ENCODE assay signal across 10 mouse cellular contexts in genomic region chr15:31211910-31212309, GRCm38 (mm10). TPM values are rescaled to one million over a fixed set of nuclear protein-coding genes. Genes with fewer than 3 reads are reported as not detected.
A peak's percentile ranks its signal among the peaks of the same experiment; 100 is the strongest.
DNase-seq lines count a peak whose midpoint lies in the region; ATAC-seq and TF ChIP-seq lines count a peak whose summit lies in the region.
"Had no signal": no experiment of that assay in that cellular context is flagged by ENCODE, and none has a peak within 500 bp of the region (broad histone marks: within the 10 kb centered on the region; RNA-seq: fewer than 3 reads in every experiment).

No protein-coding gene starts in this region.

- no peak overlapping the region for H3K27ac ChIP-seq in liver, postnatal 0 days (ENCODE audit: low read depth)
- H3K27ac ChIP-seq in liver, embryonic 11.5 days (ENCODE audit: low read depth, low read length): no peak overlapping the region
- H3K27ac ChIP-seq in kidney, embryonic 16.5 days (ENCODE audit: low read length): no peak overlapping the region
- H3K27ac ChIP-seq: liver, embryonic 14.5 days; neural tube, embryonic 12.5 days had no signal

- H3K36me3 ChIP-seq in liver, postnatal 0 days (replicated peaks; ENCODE audit: insufficient read depth, low read length): no peaks in the 10 kb centered on the region
- H3K36me3 ChIP-seq in liver, embryonic 11.5 days (ENCODE audit: control insufficient read depth, insufficient read depth, low read length): no peaks in the 10 kb centered on the region
- no peaks in the 10 kb centered on the region for H3K36me3 ChIP-seq in kidney, embryonic 16.5 days (ENCODE audit: insufficient read depth, low read length)
- H3K36me3 ChIP-seq: neural tube, embryonic 12.5 days had no signal

- no peaks in the 10 kb centered on the region for H3K4me1 ChIP-seq in liver, postnatal 0 days (ENCODE audit: insufficient read depth)
- no peaks in the 10 kb centered on the region for H3K4me1 ChIP-seq in liver, embryonic 11.5 days (replicated peaks; ENCODE audit: control insufficient read depth, insufficient read depth, low read length)
- H3K4me1 ChIP-seq in kidney, embryonic 16.5 days (ENCODE audit: insufficient read depth, low read length): no peaks in the 10 kb centered on the region
- H3K4me1 ChIP-seq: neural tube, embryonic 12.5 days had no signal

- H3K27me3 ChIP-seq in liver, postnatal 0 days (ENCODE audit: insufficient read depth, low read length): no peaks in the 10 kb centered on the region
- no peaks in the 10 kb centered on the region for H3K27me3 ChIP-seq in liver, embryonic 11.5 days (replicated peaks; ENCODE audit: control insufficient read depth, insufficient read depth, low read length)
- H3K27me3 ChIP-seq in kidney, embryonic 16.5 days (ENCODE audit: insufficient read depth, low read length): no peaks in the 10 kb centered on the region
- H3K27me3 ChIP-seq: neural tube, embryonic 12.5 days had no signal

- no peaks in the 10 kb centered on the region for H3K9me3 ChIP-seq in liver, postnatal 0 days (ENCODE audit: low read length)
- H3K9me3 ChIP-seq in liver, embryonic 11.5 days (ENCODE audit: control insufficient read depth, low read length): no peaks in the 10 kb centered on the region
- H3K9me3 ChIP-seq in kidney, embryonic 16.5 days (ENCODE audit: low read length): no peaks in the 10 kb centered on the region
- H3K9me3 ChIP-seq: neural tube, embryonic 12.5 days had no signal

- no peak overlapping the region for H3K4me3 ChIP-seq in liver, postnatal 0 days (ENCODE audit: low read depth, low read length)
- H3K4me3 ChIP-seq in liver, embryonic 11.5 days (ENCODE audit: low read depth, low read length): no peak overlapping the region
- no peak overlapping the region for H3K4me3 ChIP-seq in kidney, embryonic 16.5 days (ENCODE audit: low read length)
- H3K4me3 ChIP-seq: neural tube, embryonic 12.5 days had no signal

- H3K4me2 ChIP-seq in liver, postnatal 0 days (ENCODE audit: low read depth, low read length): no peak overlapping the region
- H3K4me2 ChIP-seq in liver, embryonic 11.5 days: no peak overlapping the region
- no peak overlapping the region for H3K4me2 ChIP-seq in kidney, embryonic 16.5 days (replicated peaks; ENCODE audit: low read depth, low read length)
- H3K4me2 ChIP-seq: neural tube, embryonic 12.5 days had no signal

- no peak for TF ChIP-seq CTCF in liver, postnatal 0 days (IDR thresholded peaks at IDR 0.05; ENCODE audit: low read depth)

- ATAC-seq in liver, postnatal 0 days: no peak
- ATAC-seq in liver, embryonic 11.5 days (replicated peaks; ENCODE audit: low FRiP score): no peak
- ATAC-seq in kidney, embryonic 16.5 days (ENCODE audit: low FRiP score, low TSS enrichment): peak; percentile 68; the same call in 1 of the 2 replicates
- ATAC-seq in erythroblast, adult 5-6 weeks (replicated peaks; ENCODE audit: low FRiP score, poor library complexity, severe bottlenecking): no peak

- 63% methylated on average over 7 of the region's 7 CpGs for WGBS in liver, postnatal 0 days (ENCODE audit: insufficient replicate concordance)
- WGBS in liver, embryonic 11.5 days: 85% methylated on average over 7 of the region's 7 CpGs
- WGBS in kidney, embryonic 16.5 days: 64% methylated on average over 7 of the region's 7 CpGs

- TF ChIP-seq EP300 in liver, postnatal 0 days (IDR thresholded peaks at IDR 0.05; ENCODE audit: low read depth): no peak

- H3K9ac ChIP-seq in liver, postnatal 0 days (replicated peaks): no peak overlapping the region
- no peak overlapping the region for H3K9ac ChIP-seq in liver, embryonic 11.5 days (ENCODE audit: low read depth, low read length)
- no peak overlapping the region for H3K9ac ChIP-seq in kidney, embryonic 16.5 days (replicated peaks; ENCODE audit: low read length)
- H3K9ac ChIP-seq: liver, embryonic 14.5 days; neural tube, embryonic 12.5 days had no signal

- DNase-seq in adrenal gland, adult 2 months: peak; percentile 37
- no peak for DNase-seq in adrenal gland, adult 8-10 months
- DNase-seq in liver, postnatal 0 days: peak; percentile 29
- DNase-seq in liver, embryonic 11.5 days (ENCODE audit: low spot score): no peak
- peak; percentile 69 to 74 for DNase-seq in lung, postnatal 4 days
- no peak for DNase-seq in testis, postnatal 14 days (ENCODE audit: low spot score)

RNA-seq across cellular contexts. Expression of gene Dap, which starts 12.2 kb away (rescaled TPM):
- total RNA-seq in adrenal gland, adult 2 months (2021): 100 to 1,000 TPM in 1 of 2 experiments, 10 to 100 TPM in 1; 96.8 to 113 TPM
- 83.3 and 84.5 TPM in 2 replicates for polyA plus RNA-seq in adrenal gland, adult 2 months (2012; rRNA removed)
- 100 to 1,000 TPM in 2 of 4 experiments, 10 to 100 TPM in 2; 92.0 to 108 (median 97.8) TPM for total RNA-seq in adrenal gland, adult 8-10 months (2022)
- polyA plus RNA-seq in liver, postnatal 0 days (2015; fragmentation: Nextera tagmentation; extraction: Ambion mirVana): 75.9 and 77.8 TPM in 2 replicates
- 65.4 and 76.9 TPM in 2 replicates for polyA plus RNA-seq in liver, embryonic 11.5 days (2014; fragmentation: Nextera tagmentation; extraction: Ambion mirVana)
- 78.3 and 89.7 TPM in 2 replicates for polyA plus RNA-seq in kidney, embryonic 16.5 days (2015; fragmentation: Nextera tagmentation; extraction: Ambion mirVana)
- total RNA-seq in erythroblast, adult 5-6 weeks (2015; ENCODE audit: low replicate concordance): 24.0 and 34.2 TPM in 2 replicates
- 11.8 and 15.6 TPM in 2 replicates for total RNA-seq in erythroblast, adult 5-6 weeks (2017; ENCODE audit: low replicate concordance)

Comparison
In these comparisons a context has a peak if more than half of its experiments do, and no peak if none do; other contexts are left out.
1. DNase-seq: peak in adrenal gland, adult 2 months (single experiment), liver, postnatal 0 days (single experiment) and lung, postnatal 4 days (2 of 2); none in adrenal gland, adult 8-10 months (single experiment), liver, embryonic 11.5 days (single experiment) and testis, postnatal 14 days (single experiment).